Mouse (Mus musculus) embryonic facial prominence, embryonic 15.5 days (tissue): ENCODE data around the gene Rassf3. TPM values are rescaled to one million over a fixed set of nuclear protein-coding genes. Genes with fewer than 3 reads are reported as not detected.

Source experiments
- ATAC-seq: fragments of 200-750 bp; cut with Nextera tagmentation; 2 replicates; pipeline ENCODE4 v1.8.0; 2017; ENCODE audit warnings: low read depth, moderate TSS enrichment; ENCODE audit not compliant: insufficient number of reproducible peaks, low FRiP score, low TSS enrichment
- H3K27ac ChIP-seq: fragments of 300-500 bp; sonication (generic); replicated peaks from 2 replicates; pipeline ENCODE4 v1.5.1; 2015; ENCODE audit warnings: mild to moderate bottlenecking, inconsistent platforms
- H3K27me3 ChIP-seq: fragments of 300-500 bp; sonication (generic); 2 replicates; pipeline ENCODE4 v1.6.1; 2015; ENCODE audit warnings: inconsistent platforms
- H3K36me3 ChIP-seq: fragments of 300-500 bp; sonication (generic); 2 replicates; pipeline ENCODE4 v1.6.1; 2015; ENCODE audit warnings: mild to moderate bottlenecking, inconsistent platforms
- H3K4me1 ChIP-seq: fragments of 300-500 bp; sonication (generic); 2 replicates; pipeline ENCODE4 v1.6.1; 2015; ENCODE audit warnings: inconsistent platforms
- H3K4me2 ChIP-seq: fragments of 300-500 bp; sonication (generic); replicated peaks from 2 replicates; pipeline ENCODE4 v1.6.1; 2015; ENCODE audit warnings: mild to moderate bottlenecking, inconsistent platforms
- H3K4me3 ChIP-seq: fragments of 300-500 bp; sonication (generic); replicated peaks from 2 replicates; pipeline ENCODE4 v1.5.1; 2015; ENCODE audit warnings: mild to moderate bottlenecking, inconsistent platforms
- H3K9ac ChIP-seq: fragments of 300-500 bp; sonication (generic); 2 replicates; pipeline ENCODE4 v1.6.1; 2015; ENCODE audit warnings: inconsistent platforms
- H3K9me3 ChIP-seq: fragments of 300-500 bp; sonication (generic); replicated peaks from 2 replicates; pipeline ENCODE4 v1.6.1; 2016; ENCODE audit warnings: inconsistent platforms
- WGBS: fragments of 180-500 bp; shearing (Covaris S2); methylation state at CpG from one replicate; pipeline ENCODE4 v1.1.7; 2015; 5-methylcytosine and 5-hydroxymethylcytosine counted together
- polyA plus RNA-seq: library from polyadenylated mRNA; unstranded; fragments of >200 nt; fragmentation: Nextera tagmentation; extraction: Ambion mirVana; gene quantifications from 2 replicates; pipeline ENCODE4 v1.2.1, GENCODE M21; 2015

Gene Rassf3
- polyA plus RNA-seq, 1 experiment from 2014 or later, result 20.3 TPM

DNA sequence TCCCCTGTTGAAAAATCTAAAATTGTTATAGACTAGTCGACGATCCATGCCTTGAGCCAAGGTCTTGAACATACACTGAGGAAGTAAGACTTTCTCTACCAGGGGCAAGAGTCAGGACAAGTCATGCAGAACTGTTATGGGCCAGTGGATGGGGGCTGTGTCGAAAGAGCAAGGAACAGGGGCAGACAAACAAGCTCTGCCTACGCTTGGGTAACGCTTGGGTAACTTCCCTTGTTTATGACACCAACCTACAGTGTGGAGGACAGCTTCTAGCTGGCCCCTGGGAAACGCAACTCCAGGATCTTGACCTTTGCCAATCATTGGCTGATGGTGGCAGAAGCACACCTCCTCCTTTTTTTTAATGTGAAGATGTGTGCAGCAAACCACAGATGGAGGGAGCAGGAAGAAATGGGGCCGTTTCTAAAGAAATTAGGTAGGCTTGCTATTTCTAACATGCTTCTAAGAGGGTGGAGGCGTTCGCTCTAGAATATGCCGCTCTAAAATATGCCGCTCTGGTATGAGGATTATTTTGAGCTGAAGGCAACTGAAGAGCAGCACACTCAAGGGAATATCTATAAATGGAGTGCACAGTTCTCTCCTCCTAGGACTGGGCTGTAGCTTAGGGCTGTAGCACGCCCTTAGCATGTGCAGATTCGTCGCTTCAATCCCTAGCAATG, 12.6 kb upstream of the Rassf3 start:
- no peak for ATAC-seq
- H3K27ac ChIP-seq, result no peak overlapping the region
- H3K4me2 ChIP-seq, result no peak overlapping the region
- 80% methylated on average over 14 of the region's 14 CpGs for WGBS
- H3K27me3 ChIP-seq, result no peaks in the 10 kb centered on the region
- no peak overlapping the region for H3K4me3 ChIP-seq
- H3K36me3 ChIP-seq, result no peaks in the 10 kb centered on the region
- H3K9ac ChIP-seq, result no peak overlapping the region
- no peaks in the 10 kb centered on the region for H3K9me3 ChIP-seq
- no peaks in the 10 kb centered on the region for H3K4me1 ChIP-seq

DNA sequence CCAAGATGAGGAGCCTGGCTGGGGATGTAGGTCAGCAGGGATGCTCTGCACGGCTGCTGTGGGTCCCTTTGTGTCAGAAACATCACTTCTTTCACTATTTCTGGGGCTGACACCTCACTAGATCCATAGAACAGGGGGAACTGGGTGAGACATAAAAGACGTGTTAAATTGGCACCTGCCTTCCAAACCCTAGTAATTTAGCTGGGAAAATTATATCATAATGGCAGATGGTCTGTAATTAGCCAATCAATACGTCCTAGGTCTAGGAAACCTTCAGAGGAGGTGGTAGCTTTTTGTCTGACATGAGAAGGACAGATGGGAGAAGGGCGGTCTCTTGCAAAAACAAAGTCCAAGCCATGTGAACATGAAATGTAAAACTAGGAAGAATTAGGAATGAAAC, 11.6 kb upstream of the Rassf3 start:
- H3K4me2 ChIP-seq, result no peak overlapping the region
- H3K36me3 ChIP-seq, result no peaks in the 10 kb centered on the region
- no peak overlapping the region for H3K4me3 ChIP-seq
- no peaks in the 10 kb centered on the region for H3K4me1 ChIP-seq
- no peaks in the 10 kb centered on the region for H3K27me3 ChIP-seq
- H3K9me3 ChIP-seq, result no peaks in the 10 kb centered on the region
- no peak for ATAC-seq
- H3K9ac ChIP-seq, result no peak overlapping the region
- 74% methylated on average over 4 of the region's 4 CpGs for WGBS
- no peak overlapping the region for H3K27ac ChIP-seq

DNA sequence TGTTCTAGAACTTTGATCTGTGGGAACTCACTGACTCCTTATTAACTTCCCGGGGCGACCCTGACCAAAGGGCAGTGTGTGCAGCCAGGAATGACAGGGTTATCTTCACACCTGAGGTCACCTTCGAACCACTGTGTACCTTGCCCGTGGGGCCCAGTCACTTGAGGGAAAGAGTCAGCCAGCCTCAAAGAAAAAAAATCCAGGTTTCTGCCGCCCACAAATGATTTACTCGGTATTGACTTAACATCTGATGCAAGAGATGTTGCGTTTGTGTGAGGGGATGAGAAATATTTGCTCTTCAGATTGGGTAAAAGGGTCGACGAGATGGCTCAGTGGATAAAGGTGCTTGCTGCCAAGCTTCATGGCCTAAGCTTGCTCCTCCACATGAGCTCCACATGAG, 10.2 kb upstream of the Rassf3 start:
- no peak overlapping the region for H3K27ac ChIP-seq
- no peak overlapping the region for H3K4me2 ChIP-seq
- H3K36me3 ChIP-seq, result no peaks in the 10 kb centered on the region
- H3K27me3 ChIP-seq, result no peaks in the 10 kb centered on the region
- H3K9me3 ChIP-seq, result no peaks in the 10 kb centered on the region
- H3K4me1 ChIP-seq, result no peaks in the 10 kb centered on the region
- no peak for ATAC-seq
- H3K4me3 ChIP-seq, result no peak overlapping the region
- 84% methylated on average over 9 of the region's 9 CpGs for WGBS
- no peak overlapping the region for H3K9ac ChIP-seq

DNA sequence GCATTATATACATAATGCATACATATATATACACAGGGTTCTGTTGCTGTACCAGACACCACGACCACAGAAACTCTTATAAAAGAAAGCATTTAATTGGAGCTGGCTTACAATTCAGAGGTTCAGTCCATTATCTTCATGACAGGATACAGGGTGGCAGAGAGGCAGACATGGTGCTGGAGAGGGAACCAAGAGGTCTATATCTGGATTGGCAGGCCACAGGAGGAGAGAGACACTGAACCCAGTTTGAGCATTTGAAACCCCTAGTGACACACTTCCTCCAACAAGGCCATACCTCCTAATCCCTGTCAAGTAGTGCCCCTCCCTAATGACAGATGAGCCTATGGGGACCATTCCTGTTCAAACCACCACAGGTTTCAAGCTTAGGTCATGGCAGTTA, 7.2 kb upstream of the Rassf3 start:
- no peaks in the 10 kb centered on the region for H3K4me1 ChIP-seq
- no peak for ATAC-seq
- H3K4me3 ChIP-seq, result no peak overlapping the region
- H3K36me3 ChIP-seq, result no peaks in the 10 kb centered on the region
- no peak overlapping the region for H3K4me2 ChIP-seq
- no peaks in the 10 kb centered on the region for H3K9me3 ChIP-seq
- no peaks in the 10 kb centered on the region for H3K27me3 ChIP-seq
- 66% methylated on average over 1 of the region's 1 CpGs for WGBS
- no peak overlapping the region for H3K9ac ChIP-seq
- H3K27ac ChIP-seq, result no peak overlapping the region

DNA sequence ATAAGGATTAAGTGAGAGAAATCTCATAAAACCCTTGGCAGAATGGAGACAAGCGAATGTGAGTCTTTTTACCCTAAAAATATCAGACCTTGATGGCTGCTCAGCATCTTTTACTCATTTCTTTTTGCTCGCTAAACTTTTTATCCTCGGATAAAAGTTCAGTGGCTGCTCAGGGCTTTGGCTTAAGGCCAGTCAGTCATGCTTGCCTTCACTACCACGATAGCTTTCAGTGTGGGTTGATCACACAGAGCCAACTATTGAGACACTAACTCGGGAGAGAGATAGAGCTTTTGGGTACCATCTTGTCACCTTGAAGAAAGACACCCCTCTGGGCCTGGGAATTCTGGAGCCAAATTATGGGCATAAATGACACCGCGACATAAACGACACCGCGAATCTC, 5.0 kb upstream of the Rassf3 start:
- WGBS, result 75% methylated on average over 10 of the region's 10 CpGs
- ATAC-seq, result no peak
- Histone ChIP-seq H3K4me2 (no peak overlapping the region), H3K4me1 (peaks cover 8% of the 10 kb centered on the region), H3K9me3 (no peaks in the 10 kb centered on the region), H3K4me3 (no peak overlapping the region), H3K27me3 (no peaks in the 10 kb centered on the region), H3K27ac (no peak overlapping the region), H3K36me3 (no peaks in the 10 kb centered on the region), H3K9ac (no peak overlapping the region)

DNA sequence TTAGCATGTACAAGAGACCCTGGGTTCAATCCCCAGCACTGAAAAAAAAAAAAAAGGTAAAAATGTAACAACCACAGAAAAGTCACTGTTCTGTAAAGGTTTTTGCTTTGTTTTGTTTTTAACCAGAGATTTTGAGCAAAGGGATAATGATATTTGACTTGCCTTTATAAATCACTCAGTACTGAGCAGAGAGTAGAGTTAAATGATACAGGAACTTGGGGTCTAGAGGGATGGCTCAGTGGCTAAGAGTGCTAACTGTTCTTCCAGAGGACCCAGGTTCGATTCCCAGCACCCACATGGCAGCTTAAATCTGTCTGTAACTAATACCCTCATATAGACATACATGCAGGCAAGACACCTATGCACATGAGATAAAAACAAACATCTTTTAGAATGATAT, 3.8 kb upstream of the Rassf3 start:
- Histone ChIP-seq H3K4me2 (no peak overlapping the region), H3K9me3 (no peaks in the 10 kb centered on the region), H3K27ac (no peak overlapping the region), H3K9ac (no peak overlapping the region), H3K36me3 (no peaks in the 10 kb centered on the region), H3K27me3 (no peaks in the 10 kb centered on the region), H3K4me3 (no peak overlapping the region), H3K4me1 (peaks cover 9% of the 10 kb centered on the region)
- WGBS, result 85% methylated on average over 1 of the region's 1 CpGs
- ATAC-seq, result no peak

DNA sequence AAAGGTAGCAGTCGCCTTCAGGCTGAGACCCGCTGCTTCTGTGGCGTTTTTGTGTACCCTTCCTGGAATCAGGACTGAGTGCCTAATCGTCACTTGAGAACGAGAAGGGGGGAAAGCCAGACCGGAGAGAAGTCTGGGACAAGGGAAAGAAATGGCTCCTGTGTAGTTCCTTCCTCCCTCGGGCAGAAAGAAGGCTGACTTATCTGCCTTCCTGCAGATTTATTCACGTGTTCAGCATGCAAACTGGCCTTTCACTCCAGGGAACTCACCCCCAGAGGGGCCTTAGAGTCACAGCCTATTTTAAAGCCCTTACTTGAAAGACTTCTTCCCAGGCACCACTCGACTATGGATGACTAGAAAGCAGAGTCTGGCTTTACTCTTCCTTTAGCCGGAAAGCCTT, 1.3 kb upstream of the Rassf3 start:
- Histone ChIP-seq H3K4me3 (peak overlapping the region; percentile 81), H3K4me2 (peak overlapping the region; percentile 71), H3K4me1 (peaks cover 35% of the 10 kb centered on the region), H3K9me3 (no peaks in the 10 kb centered on the region), H3K9ac (no peak overlapping the region), H3K27me3 (no peaks in the 10 kb centered on the region), H3K36me3 (no peaks in the 10 kb centered on the region), H3K27ac (peak overlapping the region; percentile 79)
- 22% methylated on average over 10 of the region's 10 CpGs for WGBS
- ATAC-seq, result no peak

DNA sequence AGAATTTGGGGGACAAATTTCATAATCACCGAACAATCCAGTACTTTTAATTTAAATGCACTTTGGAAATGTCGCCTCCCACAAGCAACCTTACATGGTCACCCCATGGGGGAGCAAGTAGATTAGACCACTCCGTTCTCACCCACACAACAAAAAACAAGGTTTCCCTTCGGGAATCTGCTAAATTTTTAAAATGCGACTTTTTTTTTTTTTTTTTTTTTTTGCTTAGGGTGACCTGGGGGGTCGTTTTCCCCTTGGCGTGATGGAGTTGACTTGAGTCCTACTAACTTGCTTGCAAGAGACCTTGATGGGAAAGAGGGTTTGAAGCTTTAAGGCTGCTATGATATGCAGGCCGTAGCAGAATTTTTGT, 806 bp upstream of the Rassf3 start:
- 9% methylated on average over 8 of the region's 8 CpGs for WGBS
- Histone ChIP-seq H3K4me1 (peaks cover 39% of the 10 kb centered on the region), H3K27ac (peak overlapping the region; percentile 79), H3K36me3 (no peaks in the 10 kb centered on the region), H3K9me3 (no peaks in the 10 kb centered on the region), H3K9ac (no peak overlapping the region), H3K4me3 (peak overlapping the region; percentile 81), H3K27me3 (no peaks in the 10 kb centered on the region), H3K4me2 (peak overlapping the region; percentile 71)
- no peak for ATAC-seq

DNA sequence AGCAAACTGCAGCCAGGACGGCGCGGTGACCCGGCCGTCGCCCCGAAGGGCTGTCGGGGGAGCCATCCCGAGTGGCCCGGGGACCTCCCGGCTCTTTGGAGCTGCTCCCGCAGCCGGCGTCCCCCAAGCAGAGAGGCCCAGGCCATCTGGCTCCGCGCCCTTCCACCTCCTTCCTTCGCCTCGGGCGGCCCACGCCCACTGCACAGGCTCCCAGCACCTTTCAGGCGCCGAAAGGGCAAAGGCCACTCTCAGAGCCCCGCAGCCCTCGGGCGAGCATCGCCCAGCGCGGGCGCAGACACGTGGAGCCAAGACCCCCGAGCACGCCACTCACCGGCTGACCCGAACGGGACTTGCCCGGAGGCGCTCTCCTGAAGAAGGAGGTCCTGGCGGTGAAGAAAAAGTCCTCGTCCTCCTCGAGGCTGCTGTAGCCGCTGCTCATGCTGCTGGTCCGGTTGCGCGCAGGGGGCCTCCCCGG, 438 bp downstream of the Rassf3 start:
- peaks cover 47% of the 10 kb centered on the region for H3K4me1 ChIP-seq
- peak overlapping the region; percentile 77 for H3K9ac ChIP-seq
- peak overlapping the region; percentile 71 for H3K4me2 ChIP-seq
- WGBS, result under 1% methylated on average over 45 of the region's 45 CpGs
- no peaks in the 10 kb centered on the region for H3K27me3 ChIP-seq
- no peaks in the 10 kb centered on the region for H3K9me3 ChIP-seq
- H3K27ac ChIP-seq, result peak overlapping the region; percentile 85
- no peaks in the 10 kb centered on the region for H3K36me3 ChIP-seq
- H3K4me3 ChIP-seq, result peak overlapping the region; percentile 81
- ATAC-seq, result no peak; the same call in none of the 2 replicates

DNA sequence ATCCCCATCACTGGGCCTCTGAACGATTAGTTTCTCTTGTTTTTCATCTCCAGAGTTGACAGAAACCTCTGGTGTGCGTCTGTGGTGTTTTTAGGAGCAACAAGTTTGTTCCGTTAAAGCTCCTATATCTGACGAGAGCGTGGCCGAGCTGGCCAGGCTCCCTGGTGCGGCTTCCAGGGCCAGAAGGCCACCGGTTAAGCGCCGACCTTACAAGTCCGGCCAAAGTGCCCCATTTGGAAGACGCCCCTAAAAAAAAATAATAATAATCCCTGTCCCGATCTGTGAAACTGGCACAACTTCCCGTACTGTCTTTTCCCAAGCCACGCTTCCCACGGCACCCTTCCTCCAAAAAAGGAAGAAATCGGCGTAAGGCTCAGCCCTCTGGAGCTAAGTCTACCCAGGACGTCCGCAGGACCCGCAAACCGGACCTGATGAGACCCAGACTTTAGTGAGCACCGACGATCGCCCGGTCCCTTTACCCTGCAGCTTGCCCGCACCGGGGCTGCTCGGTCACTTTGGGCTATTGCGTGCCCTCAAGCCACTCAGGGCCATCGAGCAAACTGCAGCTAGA, 961 bp downstream of the Rassf3 start:
- peak overlapping the region; percentile 77 for H3K9ac ChIP-seq
- H3K4me2 ChIP-seq, result peak overlapping the region; percentile 71
- under 1% methylated on average over 31 of the region's 31 CpGs for WGBS
- peak overlapping the region; percentile 81 for H3K4me3 ChIP-seq
- H3K27me3 ChIP-seq, result no peaks in the 10 kb centered on the region
- H3K27ac ChIP-seq, result peak overlapping the region; percentile 85
- no peaks in the 10 kb centered on the region for H3K36me3 ChIP-seq
- no peaks in the 10 kb centered on the region for H3K9me3 ChIP-seq
- ATAC-seq, result no peak
- H3K4me1 ChIP-seq, result peaks cover 47% of the 10 kb centered on the region

DNA sequence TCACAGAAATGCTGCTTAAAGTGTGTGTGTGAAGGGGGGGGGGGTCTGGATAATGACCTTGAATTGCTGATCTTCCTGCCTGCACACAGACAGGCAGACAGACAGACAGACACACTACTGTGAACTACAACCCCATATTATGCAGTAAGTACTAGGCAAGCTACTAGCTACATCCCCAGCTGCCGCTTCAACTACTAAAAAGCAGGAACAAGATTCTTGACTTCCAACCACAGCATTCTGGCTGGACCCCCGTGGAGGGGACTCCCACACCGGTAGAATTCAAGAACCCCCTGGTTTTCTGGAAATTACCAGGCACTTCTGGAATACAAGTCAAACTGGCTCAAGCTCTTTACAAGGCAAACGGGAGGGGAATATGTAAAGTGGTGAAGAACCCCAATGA, 1.9 kb downstream of the Rassf3 start:
- 15% methylated on average over 4 of the region's 4 CpGs for whole genome bisulfite sequencing
- Histone ChIP-seq H3K4me2 (peak overlapping the region; percentile 71), H3K9ac (peak overlapping the region; percentile 77; the same call in 1 of the 2 replicates), H3K4me3 (peak overlapping the region; percentile 81), H3K27me3 (no peaks in the 10 kb centered on the region), H3K27ac (peak overlapping the region; percentile 85; the same call in 1 of the 2 replicates), H3K9me3 (no peaks in the 10 kb centered on the region), H3K36me3 (no peaks in the 10 kb centered on the region), H3K4me1 (peaks cover 52% of the 10 kb centered on the region)
- ATAC-seq, result no peak

DNA sequence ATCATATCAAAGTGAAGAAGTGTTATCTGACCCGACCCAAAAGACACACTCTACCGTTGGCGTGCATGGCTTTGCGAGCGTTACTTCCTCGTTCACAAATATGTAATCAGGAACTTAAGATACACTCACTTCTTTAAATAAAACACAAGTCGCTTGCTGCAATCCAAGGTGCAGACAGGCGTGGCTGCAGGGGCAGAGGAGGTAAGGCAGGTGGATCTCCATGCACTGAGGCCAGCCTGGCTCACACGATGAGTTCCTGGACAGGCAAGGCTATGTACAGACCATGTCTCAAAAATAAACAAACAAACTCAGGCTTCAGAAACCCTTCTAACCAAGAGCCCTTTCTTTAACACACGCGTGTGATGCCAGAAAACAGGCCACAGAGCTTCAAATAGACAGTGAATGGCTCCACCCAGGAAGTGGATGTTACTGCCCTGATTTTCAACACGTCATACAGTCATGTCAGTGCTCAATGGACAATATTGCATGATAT, 2.4 kb downstream of the Rassf3 start:
- Histone ChIP-seq H3K4me1 (peaks cover 56% of the 10 kb centered on the region), H3K27ac (no peak overlapping the region), H3K4me2 (peak overlapping the region; percentile 71), H3K4me3 (peak overlapping the region; percentile 81), H3K9me3 (no peaks in the 10 kb centered on the region), H3K9ac (no peak overlapping the region), H3K27me3 (no peaks in the 10 kb centered on the region), H3K36me3 (no peaks in the 10 kb centered on the region)
- no peak for ATAC-seq
- WGBS, result 30% methylated on average over 12 of the region's 12 CpGs
